9 mouse cellular contexts compared by ENCODE assay signal in the genomic region with DNA sequence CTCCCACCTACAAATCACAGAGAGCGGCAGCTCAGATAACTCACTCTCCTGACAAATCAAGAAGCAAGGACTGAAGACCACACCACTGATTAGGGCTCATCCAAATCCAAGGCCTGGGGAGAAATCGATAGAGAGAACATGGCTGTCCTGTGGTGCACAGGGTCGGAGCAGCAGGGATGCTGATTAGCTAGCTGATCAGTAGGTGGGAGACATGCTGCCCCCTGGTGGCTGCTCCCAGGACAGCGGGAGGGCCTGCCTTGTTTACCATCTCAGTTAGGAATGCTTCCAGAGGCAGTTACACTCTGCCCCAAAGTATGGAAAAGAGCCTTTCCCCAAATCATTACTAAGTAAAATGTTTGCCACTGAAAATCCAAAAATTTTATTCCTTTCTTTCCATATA.
DNase-seq lines count a peak whose midpoint lies in the region; ATAC-seq and TF ChIP-seq lines count a peak whose summit lies in the region.
"Had no signal": no experiment of that assay in that cellular context is flagged by ENCODE, and none has a peak within 500 bp of the region (broad histone marks: within the 10 kb centered on the region; RNA-seq: fewer than 3 reads in every experiment).

No protein-coding gene starts in this region.

- no peaks in the 10 kb centered on the region for H3K4me1 ChIP-seq in ES-E14 (ENCODE audit: control insufficient read depth in 2 of 2, insufficient read depth in 2 of 2, low read length in 2 of 2, poor library complexity in 1 of 2)
- H3K4me1 ChIP-seq in bone marrow, adult 2 months (ENCODE audit: control insufficient read depth, insufficient read depth, low read length), result no peaks in the 10 kb centered on the region
- no peaks in the 10 kb centered on the region for H3K4me1 ChIP-seq in heart, postnatal 0 days (ENCODE audit: control insufficient read depth, insufficient read depth)
- H3K4me1 ChIP-seq: lung, embryonic 15.5 days had no signal

- H3K4me3 ChIP-seq in ES-E14 (ENCODE audit: insufficient read depth in 1 of 2, low read depth in 1 of 2, low read length in 2 of 2, poor library complexity in 1 of 2, severe bottlenecking in 1 of 2), result no peak overlapping the region
- H3K4me3 ChIP-seq in bone marrow, adult 2 months (replicated peaks; ENCODE audit: control insufficient read depth, low read depth, low read length), result no peak overlapping the region
- no peak overlapping the region for H3K4me3 ChIP-seq in heart, postnatal 0 days (ENCODE audit: low read depth, low read length)
- H3K4me3 ChIP-seq: lung, embryonic 15.5 days had no signal

- TF ChIP-seq CTCF in bone marrow, adult 2 months (IDR thresholded peaks at IDR 0.05; ENCODE audit: control insufficient read depth, insufficient read depth, low read length), result peak; percentile 89
- peak; percentile 93 for TF ChIP-seq CTCF in heart, postnatal 0 days (IDR thresholded peaks at IDR 0.05; ENCODE audit: low read depth)

- H3K27me3 ChIP-seq in heart, postnatal 0 days (ENCODE audit: control insufficient read depth, insufficient read depth, low read length), result no peaks in the 10 kb centered on the region
- H3K27me3 ChIP-seq: lung, embryonic 15.5 days had no signal

- H3K4me2 ChIP-seq in heart, postnatal 0 days (ENCODE audit: low read depth, low read length), result no peak overlapping the region
- H3K4me2 ChIP-seq: lung, embryonic 15.5 days had no signal

- H3K9ac ChIP-seq in ES-E14 (ENCODE audit: insufficient read depth, low read depth, low read length, poor library complexity, severe bottlenecking), result no peak overlapping the region
- H3K9ac ChIP-seq in heart, postnatal 0 days (replicated peaks; ENCODE audit: low read depth, low read length), result no peak overlapping the region
- H3K9ac ChIP-seq: lung, embryonic 15.5 days had no signal

- TF ChIP-seq POLR2A in bone marrow, adult 2 months (IDR thresholded peaks at IDR 0.05; ENCODE audit: borderline replicate concordance, control insufficient read depth, low read depth, low read length), result no peak

- peak; percentile 63 for DNase-seq in ES-E14 (ENCODE audit: low read depth, low spot score)
- DNase-seq in heart, postnatal 0 days (ENCODE audit: low spot score), result peak; percentile 69
- DNase-seq in layer of hippocampus, adult 9-11 months, result peak; percentile 76
- DNase-seq in right cerebral cortex, postnatal 4 days, result peak; percentile 85

- WGBS in bone marrow, adult 2 months, result 27% methylated on average over 4 of the region's 4 CpGs
- WGBS in heart, postnatal 0 days, result 27% methylated on average over 4 of the region's 4 CpGs

- in situ Hi-C loops in ES-E14 (cut with MboI; ENCODE audit: low sequenced_read_pairs in 2 of 2, unreplicated experiment in 2 of 2), result no loop called here

- H3K36me3 ChIP-seq in ES-E14 (ENCODE audit: control insufficient read depth, insufficient read depth, low read length, poor library complexity, severe bottlenecking), result no peaks in the 10 kb centered on the region
- no peaks in the 10 kb centered on the region for H3K36me3 ChIP-seq in heart, postnatal 0 days (replicated peaks; ENCODE audit: control insufficient read depth, insufficient read depth, low read length)
- H3K36me3 ChIP-seq: lung, embryonic 15.5 days had no signal

- TF ChIP-seq EP300 in heart, postnatal 0 days (IDR thresholded peaks at IDR 0.05; ENCODE audit: low read depth), result no peak

- no peaks in the 10 kb centered on the region for H3K9me3 ChIP-seq in ES-E14 (ENCODE audit: control insufficient read depth, insufficient read depth, low read depth, low read length)
- no peaks in the 10 kb centered on the region for H3K9me3 ChIP-seq in heart, postnatal 0 days (replicated peaks; ENCODE audit: control insufficient read depth, low read length)
- H3K9me3 ChIP-seq: lung, embryonic 15.5 days had no signal

- no peak overlapping the region for H3K27ac ChIP-seq in ES-E14 (ENCODE audit: insufficient read depth, low read depth, low read length, poor library complexity, severe bottlenecking)
- no peak overlapping the region for H3K27ac ChIP-seq in bone marrow, adult 2 months (ENCODE audit: control insufficient read depth, insufficient read depth, low read depth, low read length, poor library complexity)
- no peak overlapping the region for H3K27ac ChIP-seq in heart, postnatal 0 days (ENCODE audit: low read depth)
- H3K27ac ChIP-seq: lung, embryonic 15.5 days had no signal

- peak; percentile 70; the same call in 1 of the 2 replicates for ATAC-seq in erythroblast, adult 5-6 weeks (replicated peaks; ENCODE audit: low FRiP score, poor library complexity, severe bottlenecking)
- ATAC-seq in heart, postnatal 0 days (ENCODE audit: insufficient read depth, low read depth), result peak; percentile 49; the same call in 1 of the 2 replicates
- ATAC-seq in megakaryocyte, adult 5-6 weeks (ENCODE audit: poor library complexity, severe bottlenecking), result peak; percentile 72
- no peak for ATAC-seq in inflammation-experienced regulatory T-cells, adult 6 months

TF ChIP-seq in ES-E14, 5 proteins besides CTCF, POLR2A, EP300 and RAD21:
- TF ChIP-seq MAFK (IDR thresholded peaks at IDR 0.05; ENCODE audit: insufficient read depth, low read depth, low read length) (no peak), HCFC1 (IDR thresholded peaks at IDR 0.05; ENCODE audit: borderline replicate concordance, insufficient read depth, low read length) (no peak), CHD2 (IDR thresholded peaks at IDR 0.05; ENCODE audit: low read depth, low read length) (no peak), ZC3H11A (IDR thresholded peaks at IDR 0.05; ENCODE audit: borderline replicate concordance, low read depth, low read length) (peak; percentile 80), ZNF384 (IDR thresholded peaks at IDR 0.05; ENCODE audit: low read depth, low read length) (no peak)
TF ChIP-seq in ES-E14: peak in this region for 1.
